Mouse (Mus musculus) ES-E14 (cell line): ENCODE results near the gene Usp7.

Experiments
- MAFK ChIP-seq: IDR thresholded peaks from 2 replicates; pipeline ENCODE4 v1.6.1; 2014; ENCODE audit warnings: mild to moderate bottlenecking, low read depth, low read length, inconsistent platforms; ENCODE audit not compliant: insufficient read depth
- ZNF384 ChIP-seq: IDR thresholded peaks from 2 replicates; pipeline ENCODE4 v1.6.1; 2012; ENCODE audit warnings: low read depth, low read length, inconsistent platforms

GRCm38 (mm10) chr16:8672350-8672687, 119.8 kb downstream of the Usp7 start:
- TF ChIP-seq ZNF384: peak; percentile 63; the same call in 1 of the 2 replicates
- TF ChIP-seq MAFK: no peak
